Mouse (Mus musculus) cerebellum, postnatal 25 days (tissue): ENCODE measurements around the gene Tnp2.

Experiments
- DNase-seq, 2 experiments: peaks; one replicate each; pipeline ENCODE4 v3.0.0; 2021; ENCODE audit warnings: mixed read lengths in 2 of 2

The Tnp2 gene

GRCm38 (mm10) chr16:10767158-10767557, 21.3 kb downstream of the Tnp2 start:
- DNase-seq, result peak; percentile 59 to 82

- DNase-seq, result no peak
These were observed 24.1 kb downstream of the Tnp2 start for GRCm38 (mm10) chr16:10764323-10764722.

DNA sequence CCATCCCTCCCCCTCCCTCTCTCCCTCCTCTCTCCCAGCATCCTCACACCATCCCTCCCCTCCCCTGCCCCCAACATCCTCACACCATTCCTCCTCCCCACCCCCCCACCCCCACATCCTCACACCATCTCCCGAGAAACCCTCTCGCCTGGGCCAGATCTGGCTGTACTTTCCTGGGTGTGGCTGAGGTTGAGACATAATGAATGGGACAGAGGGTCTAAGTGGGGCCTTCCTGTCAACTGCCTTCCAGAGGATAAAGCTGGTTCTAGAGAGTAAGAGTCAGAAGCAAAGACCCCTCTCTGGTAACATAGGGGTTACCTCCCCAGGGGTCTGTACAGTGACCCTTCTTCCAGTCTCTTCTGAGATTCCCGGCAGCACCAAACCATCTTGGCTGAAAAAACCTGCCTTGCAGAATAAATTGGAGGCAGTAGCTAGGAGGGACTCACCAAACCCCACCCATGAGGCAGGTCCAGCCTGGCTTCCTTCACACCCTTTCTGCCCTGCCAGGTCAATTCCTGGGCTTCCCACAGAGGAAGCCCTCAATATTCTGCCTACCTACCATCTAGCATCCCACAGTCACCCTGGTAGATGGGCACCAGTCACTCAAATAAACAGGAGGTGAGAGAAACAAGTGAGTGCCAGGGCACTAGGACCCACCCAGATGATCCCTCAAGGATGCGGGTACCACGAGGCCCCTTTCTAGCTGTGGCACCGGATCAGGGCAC, 24.8 kb downstream of the Tnp2 start:
- DNase-seq, result no peak

GRCm38 (mm10) chr16:10762569-10763180, 25.8 kb downstream of the Tnp2 start:
- DNase-seq, result no peak

DNA sequence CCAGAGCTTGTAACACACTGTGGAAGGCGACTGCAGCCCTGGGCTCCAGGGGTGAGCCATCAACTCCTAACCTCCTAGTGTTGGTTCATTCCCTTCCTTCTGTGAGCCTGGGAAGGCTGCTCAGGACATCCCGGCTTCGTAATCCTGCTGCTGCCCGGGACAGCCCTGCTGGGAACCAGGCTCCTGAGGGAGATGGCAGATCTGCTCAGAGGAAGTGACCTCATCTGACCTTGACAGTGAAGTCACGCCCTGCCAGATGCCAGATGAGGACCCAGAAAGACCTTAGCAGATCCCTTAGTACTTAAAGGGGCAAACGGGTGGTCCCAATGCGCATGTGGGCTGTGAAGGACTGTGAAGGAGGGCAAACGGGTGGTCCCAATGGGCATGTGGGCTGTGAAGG, 27.3 kb downstream of the Tnp2 start:
- no peak for DNase-seq

GRCm38 (mm10) chr16:10756168-10756567, 32.3 kb downstream of the Tnp2 start:
- no peak for DNase-seq

GRCm38 (mm10) chr16:10754521-10755296, 33.8 kb downstream of the Tnp2 start:
- no peak for DNase-seq

- peak; percentile 86 to 92 for DNase-seq
These were observed 38.6 kb downstream of the Tnp2 start for GRCm38 (mm10) chr16:10749824-10750223.

- DNase-seq, result no peak
These were observed 39.2 kb downstream of the Tnp2 start for GRCm38 (mm10) chr16:10749226-10749625.

- no peak for DNase-seq
These were observed 47.4 kb downstream of the Tnp2 start for GRCm38 (mm10) chr16:10741082-10741481.

DNA sequence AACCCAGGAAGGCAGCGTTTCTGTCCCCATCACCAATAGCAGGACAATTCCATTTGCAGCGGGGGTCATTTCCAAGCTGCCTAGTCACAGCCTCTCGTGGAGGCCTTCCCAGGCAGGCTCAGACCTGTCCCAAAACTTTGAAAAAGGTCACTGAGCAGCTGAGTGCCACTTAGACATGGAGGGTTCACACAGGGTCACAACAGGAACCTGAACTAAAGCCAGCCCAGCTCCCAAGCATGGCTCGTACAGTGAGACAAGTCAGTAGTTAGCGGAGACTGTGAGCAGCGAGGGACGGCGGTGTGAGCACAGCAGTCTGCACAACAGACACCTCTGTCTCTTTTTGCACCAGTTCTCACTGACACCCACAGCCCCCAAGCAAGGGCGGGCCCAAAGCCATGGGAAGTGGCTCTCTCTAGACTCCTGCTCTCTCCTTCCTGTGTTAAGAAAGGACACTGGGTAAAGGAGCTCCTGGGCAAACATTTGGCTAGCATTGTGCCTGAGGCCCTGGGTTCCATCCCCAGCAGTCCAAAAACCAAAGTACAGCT, 48.5 kb downstream of the Tnp2 start:
- no peak for DNase-seq

DNA sequence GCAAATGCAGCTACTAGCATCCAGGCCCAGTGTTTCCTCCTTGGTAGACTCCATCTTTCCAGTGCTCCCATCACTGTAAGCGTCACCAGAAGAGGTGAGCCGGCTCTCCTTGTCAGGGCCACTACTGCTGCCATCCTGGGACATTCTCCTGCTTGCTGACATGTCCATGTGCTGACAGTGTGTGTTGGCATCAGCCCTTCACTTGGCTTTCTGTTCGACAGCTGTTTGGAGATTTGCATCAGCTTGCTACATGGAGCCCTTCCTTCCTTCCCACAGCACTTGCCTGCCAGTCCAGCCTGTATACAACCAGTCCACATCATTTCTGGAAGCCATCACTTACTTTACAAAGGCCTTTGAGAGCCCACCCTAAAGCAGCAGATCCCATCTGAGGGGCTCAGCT, 49.6 kb downstream of the Tnp2 start:
- no peak for DNase-seq
